Mouse (Mus musculus) forebrain, embryonic 13.5 days (tissue): ENCODE data around the gene Jmjd8. TPM values are rescaled to one million over a fixed set of nuclear protein-coding genes. Genes with fewer than 3 reads are reported as not detected.
"Not testable (repeated sequence)": the region's sequence is repeated elsewhere in the genome, so short reads cannot be mapped to it uniquely, and the experiment has no call there.

ENCODE experiments used
- ATAC-seq: fragments of 200-750 bp; cut with Nextera tagmentation; 2 replicates; pipeline ENCODE4 v1.8.0; 2017
- H3K27ac ChIP-seq: fragments of 300-500 bp; sonication (generic); 2 replicates; pipeline ENCODE4 v1.5.1; 2015; ENCODE audit warnings: inconsistent platforms, mild to moderate bottlenecking, moderate library complexity
- H3K27me3 ChIP-seq: fragments of 300-500 bp; sonication (generic); 2 replicates; pipeline ENCODE4 v1.6.1; 2015; ENCODE audit warnings: mild to moderate bottlenecking, inconsistent platforms
- H3K36me3 ChIP-seq: fragments of 300-500 bp; sonication (generic); 2 replicates; pipeline ENCODE4 v1.6.1; 2015; ENCODE audit warnings: mild to moderate bottlenecking, inconsistent platforms; ENCODE audit not compliant: poor library complexity, severe bottlenecking
- H3K4me1 ChIP-seq: fragments of 300-500 bp; sonication (generic); 2 replicates; pipeline ENCODE4 v1.6.1; 2015; ENCODE audit warnings: inconsistent platforms
- H3K4me2 ChIP-seq: fragments of 300-500 bp; sonication (generic); 2 replicates; pipeline ENCODE4 v1.6.1; 2015; ENCODE audit warnings: inconsistent platforms, mild to moderate bottlenecking, moderate library complexity
- H3K4me3 ChIP-seq: fragments of 300-500 bp; sonication (generic); 2 replicates; pipeline ENCODE4 v1.5.1; 2015; ENCODE audit warnings: mild to moderate bottlenecking, inconsistent platforms
- H3K9ac ChIP-seq: fragments of 300-500 bp; sonication (generic); 2 replicates; pipeline ENCODE4 v1.6.1; 2015; ENCODE audit warnings: mild to moderate bottlenecking, inconsistent platforms
- H3K9me3 ChIP-seq: fragments of 300-500 bp; sonication (generic); replicated peaks from 2 replicates; pipeline ENCODE4 v1.6.1; 2016; ENCODE audit warnings: inconsistent platforms
- WGBS: fragments of 180-500 bp; shearing (Covaris S2); methylation state at CpG from one replicate; pipeline ENCODE4 v1.1.7; 2015; 5-methylcytosine and 5-hydroxymethylcytosine counted together
- polyA plus RNA-seq: library from polyadenylated mRNA; unstranded; fragments of >200 nt; fragmentation: Nextera tagmentation; extraction: Ambion mirVana; gene quantifications from 2 replicates; pipeline ENCODE4 v1.2.1, GENCODE M21; 2015

The Jmjd8 gene
- polyA plus RNA-seq, 1 experiment from 2014 or later = 64.6 TPM

GRCm38 (mm10) chr17:25794998-25795397 lies 33.7 kb upstream of the Jmjd8 start:
- ATAC-seq = no peak
- peak overlapping the region; percentile 75 for H3K9ac ChIP-seq
- peak overlapping the region; percentile 94 for H3K4me2 ChIP-seq
- H3K4me1 ChIP-seq = peaks cover 70% of the 10 kb centered on the region
- 0 out of 2 replicates have a peak, but pooled peaks cover 5% of the 10 kb centered on the region for H3K36me3 ChIP-seq
- no peaks in the 10 kb centered on the region for H3K9me3 ChIP-seq
- WGBS = 50% methylated on average over 17 of the region's 17 CpGs
- H3K27me3 ChIP-seq = no peaks in the 10 kb centered on the region
- peak overlapping the region; percentile 74 for H3K4me3 ChIP-seq
- H3K27ac ChIP-seq = peak overlapping the region; percentile 94

GRCm38 (mm10) chr17:25795609-25796092 lies 33.0 kb upstream of the Jmjd8 start, which contains the start of gene AC134908.4:
Gene AC134908.4, minus strand, starts transcription at chr17:25795659.
- Histone ChIP-seq H3K9me3 (no peaks in the 10 kb centered on the region), H3K4me1 (peaks cover 67% of the 10 kb centered on the region), H3K9ac (peak within 1 kb of the TSS; percentile 75), H3K27ac (peak within 1 kb of the TSS; percentile 94), H3K4me3 (peak within 1 kb of the TSS; percentile 74), H3K27me3 (no peaks in the 10 kb centered on the region), H3K4me2 (peak within 1 kb of the TSS; percentile 94), H3K36me3 (0 out of 2 replicates have a peak, but pooled peaks cover under 1% of the 10 kb centered on the region)
- no peak for ATAC-seq
- WGBS = 5% methylated on average over 6 of the region's 6 CpGs

DNA sequence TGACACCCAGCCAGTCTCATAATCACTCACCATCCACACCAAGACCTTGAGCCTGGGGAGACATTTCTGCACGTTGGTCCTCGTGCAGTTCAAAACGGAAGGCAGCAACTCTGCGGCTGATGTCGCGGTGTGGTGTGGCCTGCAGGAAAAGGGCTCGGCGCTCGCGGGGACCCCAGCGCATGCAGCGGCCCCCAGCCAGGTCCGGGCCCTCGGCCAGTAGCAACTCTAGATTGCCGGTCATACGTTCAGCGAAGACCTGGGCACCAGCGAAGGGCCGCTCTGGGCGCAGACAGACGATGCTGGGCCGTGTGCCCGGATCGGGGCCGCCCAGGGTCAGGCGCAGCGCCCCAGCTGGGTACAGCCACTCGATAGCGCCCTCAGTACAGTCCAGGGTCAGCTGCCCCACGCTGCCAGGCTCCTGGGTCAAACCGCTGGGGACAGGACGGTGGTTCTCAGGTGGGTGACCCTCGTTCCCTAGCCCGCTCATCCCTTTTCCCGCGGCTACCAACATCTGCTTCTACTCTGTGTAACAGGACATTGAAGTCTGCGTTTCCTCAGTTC lies 32.4 kb upstream of the Jmjd8 start:
- H3K4me1 ChIP-seq = peaks cover 61% of the 10 kb centered on the region
- H3K9ac ChIP-seq = peak overlapping the region; percentile 75
- no peaks in the 10 kb centered on the region for H3K9me3 ChIP-seq
- H3K27ac ChIP-seq = peak overlapping the region; percentile 68
- H3K4me3 ChIP-seq = peak overlapping the region; percentile 74
- H3K27me3 ChIP-seq = no peaks in the 10 kb centered on the region
- 1% methylated on average over 37 of the region's 37 CpGs for WGBS
- peak overlapping the region; percentile 94 for H3K4me2 ChIP-seq
- no peaks in the 10 kb centered on the region for H3K36me3 ChIP-seq
- no peak for ATAC-seq

- Histone ChIP-seq H3K4me3 (peak within 1 kb of the TSS; percentile 74), H3K36me3 (no peaks in the 10 kb centered on the region), H3K9ac (peak within 1 kb of the TSS; percentile 75), H3K9me3 (no peaks in the 10 kb centered on the region), H3K27ac (peak within 1 kb of the TSS; percentile 68), H3K27me3 (no peaks in the 10 kb centered on the region), H3K4me2 (peak within 1 kb of the TSS; percentile 94), H3K4me1 (peaks cover 55% of the 10 kb centered on the region)
- peak; percentile 67 for ATAC-seq
- 1% methylated on average over 32 of the region's 35 CpGs for WGBS
Measured at GRCm38 (mm10) chr17:25796951-25797369, 31.7 kb upstream of the Jmjd8 start, which contains the start of gene Metrn. Gene Metrn, minus strand, starts transcription at chr17:25797136.

DNA sequence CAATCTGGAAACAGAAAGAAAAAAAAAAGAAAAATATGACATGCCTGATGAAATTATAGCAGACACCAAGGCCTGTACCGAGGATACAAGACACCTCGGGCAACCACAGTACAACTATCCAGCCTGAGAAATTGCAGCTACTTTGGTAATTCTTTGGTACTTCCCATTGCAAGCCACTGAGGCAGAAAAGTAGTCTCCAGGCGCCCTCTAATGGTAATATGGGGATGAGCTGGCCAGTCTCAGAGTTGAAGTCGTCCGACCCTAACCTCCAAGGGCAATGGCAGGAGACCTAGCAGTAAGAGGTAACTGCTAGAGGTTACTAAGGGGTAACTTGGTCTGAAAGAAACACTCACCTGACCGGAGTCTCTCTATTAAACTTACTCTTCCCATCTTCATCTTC lies 27.6 kb upstream of the Jmjd8 start:
- peaks cover 40% of the 10 kb centered on the region for H3K4me1 ChIP-seq
- H3K27me3 ChIP-seq = no peaks in the 10 kb centered on the region
- H3K9me3 ChIP-seq = no peaks in the 10 kb centered on the region
- no peak overlapping the region for H3K4me3 ChIP-seq
- H3K9ac ChIP-seq = no peak overlapping the region
- H3K27ac ChIP-seq = no peak overlapping the region
- WGBS = 8% methylated on average over 6 of the region's 6 CpGs
- no peaks in the 10 kb centered on the region for H3K36me3 ChIP-seq
- no peak overlapping the region for H3K4me2 ChIP-seq
- 0 out of 2 replicates have a peak, but pooled peaks have one; percentile 6 for ATAC-seq

- Histone ChIP-seq H3K4me3 (peak overlapping the region; percentile 14; the same call in 1 of the 2 replicates), H3K4me2 (peak overlapping the region; percentile 42)
- WGBS = 9% methylated on average over 10 of the region's 10 CpGs
Measured at GRCm38 (mm10) chr17:25802825-25803517, 25.7 kb upstream of the Jmjd8 start.

DNA sequence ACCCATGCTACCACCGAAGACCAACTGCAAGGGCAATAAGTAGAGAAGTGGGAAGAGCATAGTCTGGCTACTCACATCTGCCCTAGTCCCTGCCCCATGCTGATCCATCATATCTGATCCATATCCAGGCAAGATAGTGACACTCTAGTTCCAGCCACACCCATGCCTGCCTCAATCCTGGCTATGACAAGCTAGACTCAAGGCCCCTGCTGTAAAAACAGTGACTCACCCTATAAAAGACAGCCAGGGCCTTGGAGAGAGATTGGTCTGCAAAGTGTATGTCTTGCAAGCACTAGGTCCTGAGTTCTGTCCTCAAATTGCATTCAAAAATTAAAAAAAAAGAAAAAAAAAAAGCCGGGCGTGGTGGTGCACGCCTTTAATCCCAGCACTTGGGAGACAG lies 22.2 kb upstream of the Jmjd8 start:
- no peak overlapping the region for H3K27ac ChIP-seq
- ATAC-seq = no peak

More at GRCm38 (mm10) chr17:25802825-25803517, 25.7 kb upstream of the Jmjd8 start:
- Histone ChIP-seq H3K27me3 (no peaks in the 10 kb centered on the region), H3K9me3 (no peaks in the 10 kb centered on the region), H3K4me1 (peaks cover 26% of the 10 kb centered on the region), H3K36me3 (no peaks in the 10 kb centered on the region), H3K9ac (peak overlapping the region; percentile 57), H3K27ac (peak overlapping the region; percentile 91)
- ATAC-seq = peak; percentile 93

GRCm38 (mm10) chr17:25807452-25807851 lies 21.2 kb upstream of the Jmjd8 start:
- not testable (repeated sequence) for H3K4me3 ChIP-seq, H3K9ac ChIP-seq, H3K4me2 ChIP-seq, ATAC-seq, H3K27me3 ChIP-seq, H3K27ac ChIP-seq, H3K9me3 ChIP-seq, H3K36me3 ChIP-seq
- peaks cover 46% of the 10 kb centered on the region for H3K4me1 ChIP-seq
- 38% methylated on average over 2 of the region's 2 CpGs for WGBS

More for the DNA sequence above, 22.2 kb upstream of the Jmjd8 start:
- Histone ChIP-seq H3K4me3 (no peak overlapping the region), H3K9me3 (no peaks in the 10 kb centered on the region), H3K4me1 (peaks cover 52% of the 10 kb centered on the region), H3K4me2 (no peak overlapping the region), H3K36me3 (no peaks in the 10 kb centered on the region), H3K9ac (no peak overlapping the region), H3K27me3 (no peaks in the 10 kb centered on the region)
- WGBS = 91% methylated on average over 4 of the region's 4 CpGs

- Histone ChIP-seq H3K36me3 (no peaks in the 10 kb centered on the region), H3K9ac (peak overlapping the region; percentile 89; the same call in 1 of the 2 replicates), H3K27me3 (peaks cover 3% of the 10 kb centered on the region; the same call in 1 of the 2 replicates), H3K9me3 (no peaks in the 10 kb centered on the region), H3K4me3 (peak overlapping the region; percentile 70), H3K4me1 (peaks cover 45% of the 10 kb centered on the region), H3K4me2 (peak overlapping the region; percentile 91), H3K27ac (peak overlapping the region; percentile 95)
- 39% methylated on average over 5 of the region's 5 CpGs for WGBS
- ATAC-seq = no peak
Measured at GRCm38 (mm10) chr17:25808028-25808427, 20.6 kb upstream of the Jmjd8 start.

GRCm38 (mm10) chr17:25808789-25809605 lies 19.7 kb upstream of the Jmjd8 start, which contains the start of gene Fbxl16:
Gene Fbxl16, plus strand, starts transcription at chr17:25809085.
- peak; percentile 84 for ATAC-seq
- Histone ChIP-seq H3K4me2 (peak within 1 kb of the TSS; percentile 91), H3K9ac (peak within 1 kb of the TSS; percentile 89), H3K36me3 (no peaks in the 10 kb centered on the region), H3K4me1 (peaks cover 41% of the 10 kb centered on the region), H3K27me3 (peaks cover 3% of the 10 kb centered on the region; the same call in 1 of the 2 replicates), H3K27ac (peak within 1 kb of the TSS; percentile 95), H3K4me3 (peak within 1 kb of the TSS; percentile 70), H3K9me3 (no peaks in the 10 kb centered on the region)
- WGBS = under 1% methylated on average over 89 of the region's 100 CpGs

DNA sequence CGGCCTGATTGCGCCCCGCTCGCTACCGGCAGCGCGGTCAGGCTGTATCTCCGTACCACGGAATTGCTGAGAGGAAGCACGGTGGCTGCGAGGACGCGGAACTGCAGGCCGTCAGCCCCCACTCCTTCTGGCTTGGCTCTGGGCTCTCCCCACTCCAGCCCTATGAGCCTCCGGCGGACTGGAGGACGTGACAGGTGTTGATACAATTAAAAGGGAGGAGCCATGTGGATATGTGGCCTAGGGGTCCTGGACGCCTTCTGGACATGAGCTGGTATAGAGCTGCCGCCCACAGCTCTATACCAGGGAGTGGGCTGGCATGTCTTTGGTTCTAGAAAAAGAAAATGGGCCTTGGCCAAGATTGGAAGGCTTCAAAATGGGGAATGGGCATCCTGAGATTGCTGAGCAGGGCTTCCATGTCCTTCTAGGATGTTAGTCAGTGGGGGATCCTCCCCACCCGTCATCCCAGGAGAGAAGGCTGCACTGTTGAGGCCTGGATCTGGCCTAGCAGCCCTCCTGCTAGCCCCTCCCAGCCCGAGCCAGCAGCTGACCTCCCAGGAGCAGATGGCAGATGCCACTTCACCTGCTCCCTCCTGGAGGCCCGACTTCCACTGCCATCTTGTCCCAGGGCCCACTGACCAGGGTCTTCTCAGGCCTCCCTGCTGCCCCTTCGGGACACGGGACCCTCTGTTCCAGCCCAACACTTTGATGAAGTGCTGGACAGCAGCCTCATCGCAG lies 18.9 kb upstream of the Jmjd8 start:
- Histone ChIP-seq H3K27me3 (peaks cover 3% of the 10 kb centered on the region; the same call in 1 of the 2 replicates), H3K4me1 (peaks cover 39% of the 10 kb centered on the region), H3K4me3 (peak overlapping the region; percentile 70), H3K9me3 (no peaks in the 10 kb centered on the region), H3K9ac (peak overlapping the region; percentile 89), H3K27ac (peak overlapping the region; percentile 95), H3K36me3 (no peaks in the 10 kb centered on the region), H3K4me2 (peak overlapping the region; percentile 91)
- ATAC-seq = peak; percentile 71
- 6% methylated on average over 25 of the region's 25 CpGs for WGBS
